Mouse (Mus musculus): ENCODE data around the gene Pepd. TPM values are rescaled to one million over a fixed set of nuclear protein-coding genes. Genes with fewer than 3 reads are reported as not detected.

Pepd gene
- polyA plus RNA-seq, 1 experiment from 2014 or later = 74.2 TPM

- ATAC-seq (ENCODE audit: insufficient read depth, low FRiP score, low TSS enrichment) (no peak), DNase-seq (ENCODE audit: low spot score) (no peak)
- Histone ChIP-seq H3K4me1 (ENCODE audit: control insufficient read depth, insufficient read depth, low read length) (peaks cover 9% of the 10 kb centered on the region; the same call in 1 of the 2 replicates), H3K36me3 (ENCODE audit: control insufficient read depth, insufficient read depth, low read length) (no peaks in the 10 kb centered on the region), H3K27me3 (ENCODE audit: control insufficient read depth, insufficient read depth, low read length) (no peaks in the 10 kb centered on the region), H3K4me2 (ENCODE audit: low read depth) (no peak overlapping the region), H3K27ac (ENCODE audit: low read depth, low read length) (no peak overlapping the region), H3K9ac (ENCODE audit: low read length) (no peak overlapping the region), H3K4me3 (ENCODE audit: low read depth, low read length) (no peak overlapping the region), H3K9me3 (ENCODE audit: control insufficient read depth, low read length) (no peaks in the 10 kb centered on the region)
- WGBS = 79% methylated on average over 4 of the region's 4 CpGs
Measured at GRCm38 (mm10) chr7:34983702-34984475, 71.7 kb downstream of the Pepd start.

GRCm38 (mm10) chr7:34984526-34985133 is 72.5 kb downstream of the Pepd start:
- Histone ChIP-seq H3K36me3 (ENCODE audit: control insufficient read depth, insufficient read depth, low read length) (no peaks in the 10 kb centered on the region), H3K4me3 (ENCODE audit: low read depth, low read length) (no peak overlapping the region), H3K9ac (ENCODE audit: low read length) (no peak overlapping the region), H3K9me3 (ENCODE audit: control insufficient read depth, low read length) (no peaks in the 10 kb centered on the region), H3K4me1 (ENCODE audit: control insufficient read depth, insufficient read depth, low read length) (peaks cover 9% of the 10 kb centered on the region; the same call in 1 of the 2 replicates), H3K4me2 (ENCODE audit: low read depth) (no peak overlapping the region), H3K27me3 (ENCODE audit: control insufficient read depth, insufficient read depth, low read length) (no peaks in the 10 kb centered on the region), H3K27ac (ENCODE audit: low read depth, low read length) (no peak overlapping the region)
- no peak for DNase-seq (ENCODE audit: low spot score)
- no peak for ATAC-seq (ENCODE audit: insufficient read depth, low FRiP score, low TSS enrichment)
- WGBS = 67% methylated on average over 11 of the region's 11 CpGs

DNA sequence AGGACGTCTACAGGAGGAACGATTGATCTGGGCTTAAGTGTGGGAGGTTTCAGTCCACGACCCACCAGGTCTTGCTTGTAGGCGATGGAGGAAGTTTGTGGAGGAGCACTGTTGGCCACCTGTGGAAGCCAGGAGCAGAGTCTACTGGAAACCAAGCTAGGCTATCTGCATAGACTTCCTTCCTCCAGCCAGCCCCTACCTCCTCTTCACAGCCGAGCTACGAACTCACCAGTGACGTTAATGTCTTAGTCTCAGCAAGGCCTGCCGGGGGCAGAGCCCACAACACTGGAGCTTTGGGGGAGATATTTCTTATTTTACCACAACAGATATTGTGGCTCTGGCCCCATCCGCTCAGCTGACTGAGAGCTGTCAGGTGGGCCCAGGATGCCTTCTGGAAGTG is 73.0 kb downstream of the Pepd start:
- H3K4me1 ChIP-seq (ENCODE audit: control insufficient read depth, insufficient read depth, low read length) = peaks cover 9% of the 10 kb centered on the region; the same call in 1 of the 2 replicates
- no peak overlapping the region for H3K4me3 ChIP-seq (ENCODE audit: low read depth, low read length)
- H3K9me3 ChIP-seq (ENCODE audit: control insufficient read depth, low read length) = no peaks in the 10 kb centered on the region
- H3K27me3 ChIP-seq (ENCODE audit: control insufficient read depth, insufficient read depth, low read length) = no peaks in the 10 kb centered on the region
- no peak for DNase-seq (ENCODE audit: low spot score)
- 72% methylated on average over 9 of the region's 9 CpGs for WGBS
- no peak overlapping the region for H3K9ac ChIP-seq (ENCODE audit: low read length)
- no peaks in the 10 kb centered on the region for H3K36me3 ChIP-seq (ENCODE audit: control insufficient read depth, insufficient read depth, low read length)
- no peak overlapping the region for H3K4me2 ChIP-seq (ENCODE audit: low read depth)
- no peak overlapping the region for H3K27ac ChIP-seq (ENCODE audit: low read depth, low read length)
- no peak for ATAC-seq (ENCODE audit: insufficient read depth, low FRiP score, low TSS enrichment)

DNA sequence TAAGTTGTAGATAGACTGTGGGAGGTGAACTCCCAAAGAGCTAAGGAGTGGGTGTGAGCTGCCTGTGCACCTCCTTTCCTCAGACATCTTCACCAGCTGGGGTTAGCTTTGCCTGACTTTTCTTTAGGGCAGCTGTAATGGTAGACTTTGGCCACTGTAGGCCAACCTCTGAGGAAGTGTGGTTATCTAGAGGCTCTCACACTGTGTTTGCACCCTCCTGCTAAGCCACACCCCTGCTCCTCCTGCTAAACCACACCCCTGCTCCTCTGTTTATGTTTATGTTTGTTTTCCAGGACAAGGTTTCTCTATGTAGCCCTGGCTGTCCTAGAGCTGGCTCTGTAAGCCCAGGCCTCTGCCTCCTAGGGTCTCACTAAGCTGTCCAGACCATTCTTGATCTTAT is 73.5 kb downstream of the Pepd start:
- no peak overlapping the region for H3K4me2 ChIP-seq (ENCODE audit: low read depth)
- H3K9ac ChIP-seq (ENCODE audit: low read length) = no peak overlapping the region
- H3K4me1 ChIP-seq (ENCODE audit: control insufficient read depth, insufficient read depth, low read length) = peaks cover 9% of the 10 kb centered on the region; the same call in 1 of the 2 replicates
- no peaks in the 10 kb centered on the region for H3K27me3 ChIP-seq (ENCODE audit: control insufficient read depth, insufficient read depth, low read length)
- H3K4me3 ChIP-seq (ENCODE audit: low read depth, low read length) = no peak overlapping the region
- DNase-seq (ENCODE audit: low spot score) (no peak), ATAC-seq (ENCODE audit: insufficient read depth, low FRiP score, low TSS enrichment) (no peak)
- H3K27ac ChIP-seq (ENCODE audit: low read depth, low read length) = no peak overlapping the region
- H3K36me3 ChIP-seq (ENCODE audit: control insufficient read depth, insufficient read depth, low read length) = no peaks in the 10 kb centered on the region
- H3K9me3 ChIP-seq (ENCODE audit: control insufficient read depth, low read length) = no peaks in the 10 kb centered on the region

DNA sequence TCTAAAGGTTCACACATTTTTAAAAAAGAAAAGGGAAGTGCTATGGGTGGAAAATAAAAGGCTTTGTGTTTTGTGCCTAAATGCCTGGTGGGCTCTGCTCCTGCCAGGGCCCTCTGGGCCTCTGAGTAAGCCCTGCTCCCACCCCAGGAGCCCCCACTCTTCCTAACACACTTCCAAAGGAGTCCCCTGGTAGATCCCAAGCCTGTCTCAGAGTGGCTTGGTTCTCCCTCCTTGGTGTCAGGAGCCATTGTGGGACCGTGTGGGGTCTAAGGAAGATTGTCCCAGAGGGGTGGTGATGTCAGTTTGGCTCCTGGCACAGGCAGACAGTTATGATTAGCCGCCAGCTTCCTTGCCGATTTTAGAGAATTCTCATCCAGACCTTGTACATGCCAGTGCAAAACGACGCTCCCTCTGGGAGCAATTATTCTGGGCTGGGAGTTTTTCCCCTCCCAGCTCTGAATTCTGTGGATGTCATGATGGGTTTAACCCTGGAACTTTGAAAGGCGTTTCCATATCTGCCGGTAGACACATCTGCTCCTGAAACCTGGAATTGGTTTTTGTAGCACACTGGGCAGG is 74.5 kb downstream of the Pepd start:
- 54% methylated on average over 7 of the region's 7 CpGs for WGBS

DNA sequence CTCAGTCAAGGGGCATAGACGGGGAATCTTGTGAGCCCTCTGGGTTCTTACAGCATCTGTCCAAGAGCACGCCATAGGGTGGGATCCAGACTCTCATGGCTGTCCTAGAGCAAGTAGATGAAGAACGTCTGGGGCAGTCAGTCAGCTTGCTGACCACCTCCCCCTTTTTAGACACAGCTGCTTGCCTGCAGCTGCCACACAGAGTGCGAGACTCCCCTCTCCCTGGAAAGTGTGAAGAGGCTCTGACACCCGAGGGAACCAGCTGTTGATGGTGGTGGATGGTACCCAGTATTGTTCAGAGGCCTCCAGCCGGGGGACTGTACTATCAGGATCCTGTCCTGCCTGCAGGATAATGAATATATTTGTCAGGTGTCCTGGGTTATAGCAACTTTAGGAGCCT is 75.1 kb downstream of the Pepd start:
- H3K4me1 ChIP-seq (ENCODE audit: control insufficient read depth, insufficient read depth, low read length) = peaks cover 9% of the 10 kb centered on the region; the same call in 1 of the 2 replicates
- DNase-seq (ENCODE audit: low spot score) (no peak), ATAC-seq (ENCODE audit: insufficient read depth, low FRiP score, low TSS enrichment) (no peak)
- H3K36me3 ChIP-seq (ENCODE audit: control insufficient read depth, insufficient read depth, low read length) = no peaks in the 10 kb centered on the region
- no peak overlapping the region for H3K9ac ChIP-seq (ENCODE audit: low read length)
- H3K4me3 ChIP-seq (ENCODE audit: low read depth, low read length) = no peak overlapping the region
- 50% methylated on average over 6 of the region's 6 CpGs for WGBS
- no peak overlapping the region for H3K27ac ChIP-seq (ENCODE audit: low read depth, low read length)
- H3K4me2 ChIP-seq (ENCODE audit: low read depth) = no peak overlapping the region
- no peaks in the 10 kb centered on the region for H3K9me3 ChIP-seq (ENCODE audit: control insufficient read depth, low read length)
- H3K27me3 ChIP-seq (ENCODE audit: control insufficient read depth, insufficient read depth, low read length) = no peaks in the 10 kb centered on the region

More for the DNA sequence above, 74.5 kb downstream of the Pepd start:
- peaks cover 9% of the 10 kb centered on the region; the same call in 1 of the 2 replicates for H3K4me1 ChIP-seq (ENCODE audit: control insufficient read depth, insufficient read depth, low read length)
- DNase-seq (ENCODE audit: low spot score) (no peak), ATAC-seq (ENCODE audit: insufficient read depth, low FRiP score, low TSS enrichment) (no peak)
- 0 out of 2 replicates have a peak overlapping the region, but pooled peaks have one; percentile 17 for H3K27ac ChIP-seq (ENCODE audit: low read depth, low read length)
- H3K27me3 ChIP-seq (ENCODE audit: control insufficient read depth, insufficient read depth, low read length) = no peaks in the 10 kb centered on the region
- no peak overlapping the region for H3K4me3 ChIP-seq (ENCODE audit: low read depth, low read length)
- H3K4me2 ChIP-seq (ENCODE audit: low read depth) = no peak overlapping the region
- no peaks in the 10 kb centered on the region for H3K36me3 ChIP-seq (ENCODE audit: control insufficient read depth, insufficient read depth, low read length)
- H3K9ac ChIP-seq (ENCODE audit: low read length) = no peak overlapping the region
- H3K9me3 ChIP-seq (ENCODE audit: control insufficient read depth, low read length) = no peaks in the 10 kb centered on the region

GRCm38 (mm10) chr7:34988488-34988887 is 76.3 kb downstream of the Pepd start:
- Histone ChIP-seq H3K4me2 (ENCODE audit: low read depth) (no peak overlapping the region), H3K9me3 (ENCODE audit: control insufficient read depth, low read length) (no peaks in the 10 kb centered on the region), H3K9ac (ENCODE audit: low read length) (no peak overlapping the region), H3K27ac (ENCODE audit: low read depth, low read length) (no peak overlapping the region), H3K36me3 (ENCODE audit: control insufficient read depth, insufficient read depth, low read length) (no peaks in the 10 kb centered on the region), H3K4me3 (ENCODE audit: low read depth, low read length) (no peak overlapping the region), H3K27me3 (ENCODE audit: control insufficient read depth, insufficient read depth, low read length) (no peaks in the 10 kb centered on the region), H3K4me1 (ENCODE audit: control insufficient read depth, insufficient read depth, low read length) (peaks cover 9% of the 10 kb centered on the region; the same call in 1 of the 2 replicates)
- ATAC-seq (ENCODE audit: insufficient read depth, low FRiP score, low TSS enrichment) = no peak
- 66% methylated on average over 3 of the region's 3 CpGs for WGBS
- no peak for DNase-seq (ENCODE audit: low spot score)

GRCm38 (mm10) chr7:34991731-34992246 is 79.6 kb downstream of the Pepd start:
- Histone ChIP-seq H3K4me2 (ENCODE audit: low read depth) (no peak overlapping the region), H3K9me3 (ENCODE audit: control insufficient read depth, low read length) (no peaks in the 10 kb centered on the region), H3K4me1 (ENCODE audit: control insufficient read depth, insufficient read depth, low read length) (peaks cover 5% of the 10 kb centered on the region; the same call in 1 of the 2 replicates), H3K4me3 (ENCODE audit: low read depth, low read length) (no peak overlapping the region), H3K36me3 (ENCODE audit: control insufficient read depth, insufficient read depth, low read length) (no peaks in the 10 kb centered on the region), H3K27me3 (ENCODE audit: control insufficient read depth, insufficient read depth, low read length) (no peaks in the 10 kb centered on the region), H3K9ac (ENCODE audit: low read length) (no peak overlapping the region), H3K27ac (ENCODE audit: low read depth, low read length) (no peak overlapping the region)
- no peak for ATAC-seq (ENCODE audit: insufficient read depth, low FRiP score, low TSS enrichment)
- 87% methylated on average over 6 of the region's 6 CpGs for WGBS
- DNase-seq (ENCODE audit: low spot score) = no peak

All from neural tube, embryonic 11.5 days (tissue).